Mouse (Mus musculus) cerebellum, adult 9-11 months (tissue): ENCODE data around the gene Rnf151.
"Not testable (repeated sequence)": the region's sequence is repeated elsewhere in the genome, so short reads cannot be mapped to it uniquely, and the experiment has no call there.

Source experiments
- DNase-seq: peaks from one replicate; pipeline ENCODE4 v3.0.0; 2022

Gene Rnf151

DNA sequence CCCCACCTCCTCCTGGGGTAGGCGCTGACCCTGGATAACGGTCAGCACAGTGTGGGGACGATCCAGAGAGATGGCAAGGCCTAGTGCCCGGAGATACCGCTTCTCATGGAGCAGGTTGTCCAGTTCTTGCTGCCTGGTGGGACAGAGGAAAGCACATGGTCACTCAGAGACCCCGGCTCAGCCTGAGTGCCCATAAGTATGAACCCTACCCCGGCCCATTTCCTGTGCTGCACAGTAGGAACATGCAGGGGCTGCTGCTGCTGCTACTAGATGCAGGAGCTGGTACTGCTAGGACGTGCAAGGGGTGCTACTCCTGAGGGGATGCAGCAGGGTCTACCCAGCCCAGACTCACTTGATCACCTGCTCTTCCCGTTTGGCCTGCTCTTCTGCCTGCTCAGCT is 16.6 kb downstream of the Rnf151 start:
- DNase-seq = no peak

DNA sequence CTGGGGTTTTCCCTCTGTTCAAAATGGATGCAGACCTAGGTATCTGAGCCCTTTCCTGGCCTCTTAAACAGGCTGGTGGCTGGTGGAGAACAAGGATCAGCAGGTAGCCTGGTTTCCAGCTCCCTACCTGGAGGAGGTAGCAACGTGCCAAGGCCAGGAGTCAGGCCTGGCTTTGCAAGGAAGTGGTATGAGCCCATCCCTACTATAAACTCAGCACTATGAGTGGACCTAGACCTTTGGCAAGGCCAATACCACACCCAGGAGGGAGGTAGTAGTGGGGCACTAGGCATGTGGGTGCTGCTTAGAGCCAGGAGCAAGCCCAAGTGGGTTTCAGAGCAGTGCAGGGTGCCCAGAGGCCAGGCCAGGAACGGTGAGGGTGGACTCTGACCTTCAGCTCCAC is 18.4 kb downstream of the Rnf151 start:
- DNase-seq = no peak

GRCm38 (mm10) chr17:24698715-24699114 is 19.1 kb downstream of the Rnf151 start:
- DNase-seq = no peak

- DNase-seq = no peak
Measured at GRCm38 (mm10) chr17:24697985-24698384, 19.9 kb downstream of the Rnf151 start.

DNA sequence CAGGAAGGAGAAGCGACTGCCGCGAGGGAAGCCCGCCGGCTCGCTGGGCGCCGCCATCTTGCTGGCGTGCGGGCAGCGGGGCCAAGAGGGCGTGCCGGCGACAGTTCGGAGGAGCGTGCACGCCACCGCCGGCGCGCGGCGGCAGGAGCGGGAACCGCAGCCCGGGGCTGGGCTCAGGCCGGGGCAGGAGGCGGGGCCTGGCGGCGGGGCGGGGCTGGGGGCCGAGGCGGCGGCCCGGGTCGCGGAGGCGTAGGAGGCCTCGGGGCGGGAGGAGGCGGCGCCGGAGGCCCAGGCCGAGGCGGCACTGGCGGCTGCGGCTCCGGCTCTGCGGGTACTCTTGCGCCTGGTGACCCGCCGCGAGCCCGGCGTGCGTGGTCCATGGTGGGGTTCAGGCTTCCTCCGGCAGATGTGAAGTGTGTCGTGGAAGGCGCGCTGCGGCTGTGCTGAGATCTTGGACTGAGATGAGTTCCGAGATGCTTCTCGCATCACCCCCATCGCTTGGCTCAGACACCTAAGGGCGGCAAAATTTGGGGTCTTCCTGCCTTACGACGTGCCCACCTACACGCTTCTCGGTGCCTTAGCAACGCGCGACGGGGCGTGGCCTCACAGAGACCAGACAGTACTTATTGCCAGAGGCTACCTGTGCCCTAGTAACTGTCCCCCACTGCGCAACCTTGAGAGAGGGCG is 21.7 kb downstream of the Rnf151 start, which contains the start of the genes Gfer and Noxo1:
TSS of gene Gfer (minus strand) at position 146 of the 687 bp plus-strand sequence.
TSS of gene Noxo1 (plus strand) at position 224 of the 687 bp plus-strand sequence.
- peak; percentile 89 for DNase-seq

DNA sequence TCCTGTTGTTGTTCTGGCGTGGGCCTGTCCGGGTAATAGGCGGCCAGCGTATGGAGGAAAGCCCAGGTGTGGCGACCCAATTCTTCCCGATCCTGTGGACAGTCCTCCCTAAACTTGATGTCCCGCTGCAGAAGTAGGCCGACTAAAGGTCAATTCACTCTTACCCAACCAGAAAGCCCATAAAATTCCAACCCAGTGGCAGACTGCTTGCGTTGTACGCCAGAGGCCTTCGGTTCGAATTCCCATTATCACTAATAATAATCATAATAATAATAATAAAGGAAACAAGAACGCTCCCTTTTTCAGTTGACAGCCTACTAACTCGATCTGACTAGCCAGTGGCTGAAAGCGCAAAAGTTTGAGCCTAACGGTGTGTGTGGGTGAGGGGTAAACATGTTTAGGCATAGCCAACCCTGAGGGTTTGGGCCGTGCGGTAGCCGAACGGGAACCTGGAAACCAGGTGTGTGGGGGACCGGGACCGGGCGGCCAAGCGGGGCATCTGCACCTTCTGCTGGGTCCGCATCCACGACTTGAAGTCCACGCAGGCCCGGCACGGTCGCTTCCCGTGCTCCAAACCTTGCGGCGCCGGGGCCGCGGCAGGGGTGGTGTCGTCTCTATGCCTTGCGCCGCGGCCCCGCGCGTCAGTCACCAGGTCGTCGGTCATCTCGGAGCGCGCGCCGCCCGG is 22.4 kb downstream of the Rnf151 start:
- no peak for DNase-seq

GRCm38 (mm10) chr17:24692385-24692784 is 25.5 kb downstream of the Rnf151 start:
- no peak for DNase-seq

GRCm38 (mm10) chr17:24689251-24690081 is 28.4 kb downstream of the Rnf151 start, which contains the start of gene Syngr3:
Syngr3 (minus strand) TSS chr17:24689955.
- DNase-seq = peak; percentile 77

DNA sequence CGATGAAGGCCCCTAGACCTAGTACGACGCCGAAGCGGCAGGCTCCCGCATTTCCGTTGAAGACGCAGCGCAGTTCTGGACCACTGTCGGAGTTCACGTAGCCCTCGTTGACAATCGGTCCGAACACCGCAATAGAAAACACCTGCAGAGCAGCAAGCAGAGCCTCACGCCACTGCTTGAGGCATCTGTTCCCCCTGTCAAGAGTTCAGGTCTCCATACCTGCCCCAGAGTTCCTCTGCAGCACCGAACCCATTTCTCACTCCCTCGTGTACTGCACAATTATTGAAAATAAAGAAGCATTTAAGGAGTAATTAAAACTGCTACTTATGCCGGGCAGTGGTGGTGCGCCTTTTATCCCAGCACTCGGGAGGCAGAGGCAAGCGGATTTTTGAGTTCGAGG is 30.3 kb downstream of the Rnf151 start:
- no peak for DNase-seq

- no peak for DNase-seq
Measured at GRCm38 (mm10) chr17:24687146-24687595, 30.7 kb downstream of the Rnf151 start.

DNA sequence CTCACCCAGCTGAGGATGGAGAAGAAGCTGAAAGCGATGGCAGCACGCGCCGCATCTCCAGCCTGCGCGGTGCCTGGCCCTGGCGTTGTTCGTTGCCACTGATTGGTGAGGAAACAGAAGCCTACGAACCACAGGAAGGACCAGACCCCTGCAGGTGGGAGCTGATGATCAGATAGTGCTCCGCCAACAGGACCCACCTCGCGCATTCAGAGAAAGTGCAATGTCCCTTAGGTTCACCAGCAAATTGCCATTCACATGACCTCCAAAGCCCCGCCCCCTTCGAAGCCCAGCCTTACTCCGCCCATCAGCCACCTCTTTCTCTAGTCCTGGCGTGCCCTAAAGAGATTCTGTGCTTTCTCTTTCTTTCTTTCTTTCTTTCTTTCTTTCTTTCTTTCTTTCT is 31.3 kb downstream of the Rnf151 start:
- DNase-seq = no peak

- no peak for DNase-seq
Measured at GRCm38 (mm10) chr17:24677500-24678080, 40.3 kb downstream of the Rnf151 start.

- DNase-seq = no peak
Measured at GRCm38 (mm10) chr17:24676877-24677276, 41.0 kb downstream of the Rnf151 start.

DNA sequence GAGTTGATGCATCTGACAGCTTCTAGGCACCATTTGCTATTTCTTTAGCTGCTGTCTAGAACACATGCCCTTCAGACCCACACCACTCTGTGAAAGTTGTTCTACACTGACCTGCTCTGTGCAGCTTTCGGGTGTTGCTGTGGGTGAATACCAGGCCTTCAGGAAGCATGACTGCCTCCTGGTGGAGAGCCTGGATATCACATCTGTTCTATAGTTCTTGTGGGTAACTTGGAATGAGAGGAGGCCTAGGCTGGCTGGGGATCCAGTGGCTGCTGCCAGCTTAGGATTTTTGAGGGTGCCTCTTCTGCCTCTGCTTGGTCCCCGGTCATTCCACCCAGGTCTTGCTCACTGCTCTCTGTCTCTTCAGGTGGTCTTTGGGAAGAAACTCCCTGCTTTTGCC is 41.7 kb downstream of the Rnf151 start:
- DNase-seq = no peak

DNA sequence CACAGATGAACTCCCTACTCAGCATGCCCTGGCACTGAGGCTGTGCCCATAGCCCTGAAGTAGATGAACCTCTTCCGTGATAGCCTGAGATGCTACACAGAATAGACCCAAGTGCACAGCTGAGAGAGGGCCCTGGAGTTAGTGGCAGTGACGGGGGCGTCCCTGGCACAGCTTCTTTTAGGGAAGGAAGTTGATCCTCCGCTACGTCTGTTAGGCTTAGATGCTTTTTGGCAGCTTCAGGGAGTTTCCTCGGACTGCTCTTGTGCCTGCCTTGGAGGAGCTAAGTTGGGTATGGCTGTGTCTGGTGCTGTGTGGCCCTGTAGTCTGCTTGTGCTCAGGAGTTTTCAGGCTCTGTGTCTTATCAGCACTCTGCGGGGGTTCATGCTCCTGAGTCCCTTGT is 43.6 kb downstream of the Rnf151 start:
- DNase-seq = no peak

DNA sequence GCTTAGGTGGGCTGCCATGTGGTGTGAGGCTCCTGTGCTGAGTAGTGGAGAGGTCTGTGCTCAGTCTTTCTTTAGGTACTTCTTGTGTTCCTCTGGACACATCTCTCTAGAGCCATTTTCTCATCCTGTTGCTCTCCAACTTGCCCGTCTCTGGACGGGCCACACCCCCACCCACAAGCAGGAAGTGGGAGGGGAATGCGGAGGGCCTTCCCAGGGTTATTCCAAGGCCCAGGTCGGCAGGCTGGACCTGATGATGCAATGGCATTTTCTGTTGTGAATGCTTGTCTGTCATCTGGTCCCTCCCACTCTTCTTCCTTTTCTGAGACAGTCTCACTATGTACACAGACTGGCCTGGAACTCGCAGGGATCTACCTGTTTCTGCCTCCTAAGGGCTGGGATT is 45.7 kb downstream of the Rnf151 start:
- DNase-seq = no peak

DNA sequence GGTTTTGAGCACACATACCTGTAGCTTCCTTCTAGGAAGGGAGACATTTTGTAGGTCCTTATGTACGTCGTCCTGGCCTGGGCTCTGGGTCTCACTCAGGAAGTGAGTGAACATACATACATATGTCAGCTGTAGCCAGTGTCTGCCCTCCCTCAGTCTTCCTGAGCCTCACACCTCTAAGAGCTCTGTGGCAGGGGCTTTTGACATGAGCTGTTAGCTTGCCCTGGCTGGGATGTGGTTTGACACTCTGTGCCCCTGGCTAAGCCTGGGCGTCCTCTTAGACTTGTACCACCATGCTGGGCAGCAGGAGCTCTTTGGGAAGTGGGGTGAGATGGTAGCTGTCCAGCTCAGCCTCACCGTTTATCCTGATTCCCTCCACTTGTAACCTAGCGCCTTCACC is 46.5 kb downstream of the Rnf151 start:
- DNase-seq = no peak

DNA sequence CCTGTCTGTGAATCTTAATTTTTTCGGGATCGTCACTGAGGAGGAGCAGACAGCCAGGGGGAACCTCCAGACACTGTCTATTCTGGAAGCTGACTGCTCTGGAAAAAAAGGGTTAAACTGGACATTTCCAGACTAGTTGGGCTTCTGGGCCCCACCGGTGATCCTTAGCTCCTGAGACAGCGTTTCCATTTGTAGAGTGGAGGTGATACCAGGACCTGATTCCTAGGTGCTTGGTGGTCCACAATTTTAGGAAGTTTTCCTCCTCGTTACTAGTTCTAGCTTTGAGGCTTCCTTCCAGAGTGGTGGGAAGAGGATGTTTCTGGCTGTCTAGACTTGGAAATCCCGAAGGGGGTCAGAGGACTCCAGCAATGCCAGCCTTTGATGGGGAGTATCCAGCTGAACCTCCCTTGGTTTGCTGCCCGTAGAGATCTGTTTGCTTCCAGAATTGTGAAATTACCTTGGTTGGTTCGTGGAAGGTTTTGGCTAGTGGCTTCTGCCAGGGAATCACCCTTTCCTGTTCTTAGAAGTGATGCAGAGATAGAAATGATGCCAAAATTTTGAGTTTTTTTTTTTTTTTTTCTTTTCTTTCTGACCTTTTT is 47.5 kb downstream of the Rnf151 start:
- DNase-seq = peak; percentile 39

DNA sequence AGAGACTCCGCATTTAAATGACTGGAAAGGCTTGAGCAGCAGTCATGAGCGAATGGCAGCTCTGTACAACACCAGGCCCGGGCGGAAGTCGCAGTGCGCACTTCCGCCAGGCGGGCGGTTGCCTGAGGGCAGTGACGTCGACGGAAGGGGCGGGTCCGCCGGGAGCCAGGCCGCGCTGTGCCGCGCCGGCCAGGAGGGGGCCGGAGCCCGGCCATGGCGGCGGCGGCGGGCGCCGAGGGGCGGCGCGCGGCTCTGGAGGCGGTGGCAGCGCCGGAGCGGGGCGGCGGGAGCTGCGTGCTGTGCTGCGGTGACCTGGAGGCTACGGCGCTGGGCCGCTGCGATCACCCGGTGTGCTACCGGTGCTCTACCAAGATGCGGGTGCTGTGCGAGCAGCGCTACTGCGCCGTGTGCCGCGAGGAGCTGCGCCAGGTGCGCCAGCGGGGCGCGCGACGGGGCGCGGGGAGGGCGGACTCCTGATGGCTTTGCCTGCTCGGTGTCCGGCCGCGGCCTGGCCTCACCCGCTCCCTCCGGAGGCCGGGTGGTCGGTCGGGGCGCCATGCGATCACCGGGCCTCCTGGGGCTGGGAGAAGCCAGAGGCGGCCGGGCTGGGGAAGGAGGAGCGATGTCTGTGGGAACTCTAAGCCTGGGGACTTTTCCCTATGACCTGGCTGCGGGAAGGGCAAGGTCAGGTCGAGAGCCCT is 48.2 kb downstream of the Rnf151 start, which contains the start of gene Zfp598:
TSS of gene Zfp598 (plus strand) at position 143 of the 701 bp plus-strand sequence.
- DNase-seq = peak; percentile 94

GRCm38 (mm10) chr17:24669214-24669544 is 48.7 kb downstream of the Rnf151 start:
- DNase-seq = not testable (repeated sequence)

GRCm38 (mm10) chr17:24667416-24667815 is 50.4 kb downstream of the Rnf151 start:
- peak; percentile 84 for DNase-seq

- DNase-seq = peak; percentile 43
Measured at GRCm38 (mm10) chr17:24667011-24667410, 50.9 kb downstream of the Rnf151 start.
